Mouse (Mus musculus): ENCODE measurements around the gene Mterf4.

DNA sequence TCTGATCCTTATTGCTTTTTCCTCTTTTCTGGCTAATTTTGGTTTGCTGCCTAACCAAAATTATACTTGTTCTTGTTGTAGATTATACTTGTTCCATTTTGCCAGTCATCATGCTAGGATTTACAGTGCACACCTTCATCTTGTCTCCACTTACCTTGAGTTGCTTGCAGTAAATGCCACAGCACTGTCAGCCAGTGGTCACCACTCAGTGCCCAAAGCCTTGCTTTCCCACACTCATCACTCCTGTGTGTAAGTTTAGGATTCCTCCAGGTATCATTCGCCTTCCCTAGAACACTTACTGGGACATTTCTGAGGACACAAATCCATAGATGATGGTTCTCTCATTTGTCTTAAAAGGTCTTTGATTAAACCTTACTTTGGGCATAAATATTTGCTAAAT is 14.1 kb downstream of the Mterf4 start:
- TF ChIP-seq GATA1 (IDR thresholded peaks at IDR 0.05; ENCODE audit: low read length) (no peak), TAL1 (IDR thresholded peaks at IDR 0.05; ENCODE audit: low read length) (no peak)
